Mouse (Mus musculus) bone marrow, adult 2 months (tissue): ENCODE data around the gene Stk32c.

Source experiments
- CTCF ChIP-seq: fragments of 200-500 bp; IDR thresholded peaks from 2 replicates; pipeline ENCODE4 v1.5.1; 2011; ENCODE audit warnings: low read length, control low read depth; ENCODE audit not compliant: control insufficient read depth, insufficient read depth
- POLR2A ChIP-seq: fragments of 200-500 bp; IDR thresholded peaks from 2 replicates; pipeline ENCODE4 v1.6.1; 2011; ENCODE audit warnings: low read depth, mild to moderate bottlenecking, control low read depth, low read length, borderline replicate concordance; ENCODE audit not compliant: control insufficient read depth

DNA sequence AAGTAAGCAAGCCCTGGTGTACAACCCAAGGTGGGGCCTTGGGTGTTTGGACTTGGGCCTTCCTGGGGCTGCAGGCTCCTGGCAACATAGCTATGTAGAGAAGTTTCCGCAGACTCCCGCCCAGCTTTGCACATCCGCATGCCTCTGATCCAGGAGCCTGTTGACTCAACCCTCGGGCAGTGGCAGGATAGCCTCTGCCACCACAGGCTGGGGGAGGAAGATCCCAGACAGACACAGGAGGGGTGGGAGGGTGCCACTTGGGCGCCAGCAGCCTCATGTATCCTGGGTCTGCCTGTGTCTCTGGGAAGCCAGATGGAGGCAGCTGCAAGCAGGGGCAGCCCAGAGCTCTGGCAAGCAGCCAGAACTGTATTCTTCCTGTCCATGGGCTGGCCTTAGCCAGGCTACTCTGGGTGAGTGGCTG is 38.8 kb upstream of the Stk32c start:
- no peak for TF ChIP-seq POLR2A
- TF ChIP-seq CTCF = no peak
